Mouse (Mus musculus) embryonic stem cell, embryonic (primary cell): ENCODE measurements at regions not wholly inside any gene's neighbourhood (a gene's known extent, or its start where the extent isn't known, plus 50 kb on each side); places are given as distances from the start of the nearest gene placed in this dataset.

Experiments
- CTCF ChIA-PET, 4 experiments: fragments of 300-600 bp in 2 of 4; fragments of 350-600 bp in 2 of 4; sonication (Branson Sonifier 250); formaldehyde crosslinking; loops; one replicate each; lab custom pipeline; 2022; ENCODE audit warnings: inconsistent platforms in 2 of 4; lab: Charles Lee
- POLR2A ChIA-PET, 4 experiments: fragments of 300-600 bp in 2 of 4; fragments of 350-600 bp in 2 of 4; sonication (Branson Sonifier 250); formaldehyde crosslinking; loops; one replicate each; lab custom pipeline; 2022; ENCODE audit warnings: antibody characterized with exemption in 4 of 4, inconsistent platforms in 1 of 4; lab: Charles Lee

DNA sequence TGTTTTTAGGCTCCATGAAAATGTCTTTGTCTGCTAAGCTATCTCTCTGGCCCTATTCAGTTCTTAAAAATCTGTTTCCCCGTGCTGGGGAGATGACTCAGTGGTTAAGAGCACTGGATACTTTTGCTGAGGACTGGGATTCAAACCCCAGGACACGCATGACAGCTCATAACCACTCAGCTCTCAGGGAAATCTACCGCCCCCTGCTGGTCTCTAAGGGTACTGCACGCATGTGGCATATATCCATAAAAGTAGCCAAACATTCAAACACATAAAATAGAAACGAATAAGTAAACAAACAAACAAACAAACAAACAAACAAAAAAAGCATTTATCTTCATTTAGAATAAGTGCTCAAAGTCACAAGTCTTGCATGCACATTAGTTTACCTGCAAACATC, 289.7 kb upstream of the Kcnab2 start:
- CTCF ChIA-PET = interaction anchor here (0.5 to 2.3 kb wide), 16 partner anchors 9 to 1120 kb away, joined by 3 to 8 read pairs (median 3); no protein-coding TSS in a partner anchor
- POLR2A ChIA-PET = no interaction called here

DNA sequence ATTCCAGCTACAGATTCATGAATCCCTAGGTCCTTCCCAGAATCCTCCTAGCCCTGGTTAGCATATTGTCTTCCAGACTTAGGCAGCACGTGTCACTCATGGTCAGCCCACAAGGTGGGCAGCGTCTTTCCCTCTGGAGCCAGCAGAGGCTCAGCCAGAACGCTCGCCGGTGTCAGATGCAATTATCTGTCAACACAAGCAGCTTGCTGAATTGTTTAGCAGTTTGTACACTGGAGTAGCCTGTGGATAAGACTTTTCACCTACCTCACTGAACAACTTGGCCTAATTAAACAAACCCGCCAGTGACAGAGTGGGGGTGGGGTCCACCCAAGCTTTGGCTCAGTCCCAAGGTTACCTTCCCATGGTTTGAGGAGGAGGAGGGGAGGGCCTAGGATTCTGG, 285.4 kb upstream of the Kcnab2 start:
- POLR2A ChIA-PET = interaction anchor here in 2 of 4 experiments (0.7 to 1.6 kb wide), 8 partner anchors 8 to 382 kb away, joined by 3 to 7 read pairs (median 3); no protein-coding TSS in a partner anchor
- CTCF ChIA-PET = interaction anchor here in 1 of 4 experiments (1.3 to 2.1 kb wide), 2 partner anchors 63 to 365 kb away, joined by 3 to 8 read pairs; no protein-coding TSS in a partner anchor

DNA sequence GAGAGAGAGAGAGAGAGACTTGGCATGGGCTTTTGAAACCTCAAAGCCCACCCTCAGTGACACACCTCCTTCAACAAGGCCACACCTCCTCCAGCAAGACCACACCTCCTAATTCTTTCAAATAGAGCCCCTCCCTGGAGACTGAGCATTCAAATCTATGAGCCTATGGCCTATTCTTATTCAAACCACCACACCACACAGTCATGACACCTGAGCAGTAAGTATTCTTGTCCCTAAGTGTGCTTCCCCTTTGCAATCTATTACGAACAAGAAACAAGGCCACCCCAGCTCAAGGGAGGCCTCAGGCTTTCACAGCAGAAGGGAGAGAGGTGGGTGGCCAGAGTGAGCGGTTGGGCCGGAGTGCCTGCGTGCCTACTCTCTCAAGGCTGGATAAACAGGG, 284.9 kb upstream of the Kcnab2 start:
- CTCF ChIA-PET = interaction anchor here in 1 of 4 experiments (1.3 to 2.1 kb wide), 2 partner anchors 62 to 365 kb away, joined by 3 to 8 read pairs; no protein-coding TSS in a partner anchor
- POLR2A ChIA-PET = interaction anchor here in 2 of 4 experiments (0.7 to 1.6 kb wide), 9 partner anchors 9 to 383 kb away, joined by 3 to 7 read pairs (median 3); no protein-coding TSS in a partner anchor

DNA sequence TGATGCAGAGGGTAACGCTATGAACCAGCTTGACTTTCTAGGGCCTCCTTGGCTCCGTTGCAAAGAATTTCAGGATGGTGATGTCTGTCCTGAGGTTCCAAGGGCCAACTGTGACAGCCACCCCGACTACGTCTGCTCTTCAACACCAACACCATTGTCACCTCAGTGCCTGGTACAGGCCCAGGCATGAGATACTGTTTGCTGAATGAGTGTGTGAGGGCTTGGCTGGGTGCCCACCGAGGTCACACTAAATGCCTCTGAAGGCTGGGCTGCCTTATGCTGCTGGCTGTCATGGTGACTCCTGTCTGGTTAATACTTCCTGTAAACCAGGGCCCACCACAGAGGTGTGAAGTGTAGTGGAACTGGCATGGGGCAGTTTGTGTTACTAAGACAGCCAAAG, 279.5 kb upstream of the Kcnab2 start:
- CTCF ChIA-PET = no interaction called here

DNA sequence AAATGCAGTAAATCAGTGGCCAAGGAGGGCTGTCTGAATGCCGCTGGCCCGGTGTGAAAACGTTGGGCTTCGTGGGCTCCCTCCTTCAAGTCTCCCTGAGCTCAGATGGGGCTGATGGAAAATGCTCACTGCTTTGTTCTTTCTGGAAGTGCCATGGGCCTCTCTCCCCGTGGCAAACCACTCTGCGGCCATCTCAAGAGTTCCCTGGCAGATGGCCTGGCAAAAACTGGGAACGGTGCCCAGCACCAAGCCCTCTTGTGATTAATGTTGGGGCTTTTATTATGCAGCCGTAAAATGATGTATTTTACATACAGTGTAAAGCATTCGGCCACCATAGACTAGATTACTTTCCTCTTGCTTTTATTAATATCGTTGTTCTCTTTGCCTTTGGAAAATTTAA, 278.9 kb upstream of the Kcnab2 start:
- POLR2A ChIA-PET = no interaction called here
- CTCF ChIA-PET = interaction anchor here in 1 of 4 experiments (1.3 to 1.4 kb wide), 2 partner anchors 11 to 25 kb away, joined by 4 read pairs; no protein-coding TSS in a partner anchor

More for the DNA sequence above, 279.5 kb upstream of the Kcnab2 start:
- POLR2A ChIA-PET = no interaction called here

DNA sequence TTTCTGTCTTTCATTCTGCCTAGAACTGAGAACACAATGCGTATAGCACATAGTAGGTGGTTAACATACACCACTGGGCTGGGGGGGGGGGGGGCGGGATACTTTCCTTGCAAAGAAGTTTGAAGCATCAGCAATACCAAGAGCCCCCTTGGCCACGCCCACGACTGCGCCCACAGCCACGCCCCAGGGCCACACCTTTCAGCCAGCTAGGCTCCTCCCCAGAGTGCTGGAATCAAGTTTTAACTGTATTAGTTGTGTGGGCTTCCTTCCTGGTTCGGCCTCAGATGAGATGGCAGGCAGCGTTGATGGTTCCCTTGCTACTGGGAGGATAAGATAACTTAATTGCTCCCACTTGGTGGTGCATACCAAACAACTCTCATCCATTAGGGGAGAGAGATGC, 278.1 kb upstream of the Kcnab2 start:
- CTCF ChIA-PET = interaction anchor here in 1 of 4 experiments (1.3 to 1.4 kb wide), 2 partner anchors 12 to 24 kb away, joined by 4 read pairs; no protein-coding TSS in a partner anchor
- POLR2A ChIA-PET = interaction anchor here in 1 of 4 experiments (1.2 kb wide), 1 partner anchor 18 kb away, joined by 3 read pairs; no protein-coding TSS in a partner anchor

DNA sequence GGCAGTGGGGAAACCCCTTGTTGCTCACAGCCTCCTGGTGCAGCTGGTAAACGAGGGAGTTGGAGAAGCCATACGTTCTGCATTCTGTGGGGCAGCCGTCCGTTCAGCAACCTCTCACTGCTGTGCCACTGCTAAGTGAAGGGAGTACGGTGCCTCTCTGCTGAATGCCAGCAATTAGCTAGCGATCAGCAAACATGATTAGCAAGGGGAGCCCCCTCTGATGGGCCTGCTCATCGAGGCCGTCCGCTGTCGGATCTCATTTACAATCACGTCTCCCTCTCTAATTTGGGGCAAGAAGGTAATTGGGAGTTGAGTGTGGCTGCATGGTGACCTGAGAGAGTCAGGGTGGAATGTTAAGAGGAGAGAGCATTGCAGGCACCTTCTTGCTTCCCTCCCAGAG, 266.7 kb upstream of the Kcnab2 start:
- POLR2A ChIA-PET = interaction anchor here in 1 of 4 experiments (0.6 kb wide), 1 partner anchor 1422 kb away, joined by 3 read pairs; no protein-coding TSS in a partner anchor
- CTCF ChIA-PET = interaction anchor here in 2 of 4 experiments (0.7 to 1.3 kb wide), 4 partner anchors 11 to 1077 kb away, joined by 3 to 5 read pairs (median 3); no protein-coding TSS in a partner anchor

DNA sequence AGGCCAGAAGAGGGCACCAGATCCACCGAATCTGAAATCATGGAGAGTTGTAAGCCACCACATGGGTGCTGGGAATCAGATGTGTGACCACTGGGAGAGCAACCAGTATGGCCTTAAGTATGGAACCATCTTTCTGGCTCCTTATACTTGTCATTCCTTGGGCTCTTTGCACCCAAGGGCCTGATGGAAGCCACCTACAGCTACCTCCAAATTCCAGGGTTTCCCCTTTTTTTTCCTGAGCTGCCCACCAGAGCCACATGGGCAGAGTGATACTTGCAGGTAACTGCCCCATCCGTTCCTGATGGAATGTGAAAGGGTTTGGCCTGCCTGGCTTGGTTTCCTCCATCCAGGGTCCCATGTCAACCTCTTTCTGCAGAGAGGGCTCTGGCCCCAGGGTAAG, 255.3 kb upstream of the Kcnab2 start:
- ChIA-PET POLR2A (interaction anchor here in 1 of 4 experiments (1.2 kb wide), 1 partner anchor 377 kb away, joined by 3 read pairs; no protein-coding TSS in a partner anchor), CTCF (interaction anchor here (0.6 to 1.5 kb wide), 6 partner anchors 11 to 748 kb away, joined by 3 to 6 read pairs (median 3); partner anchors contain the start of gene Chd5 (in 1 of the 4))

DNA sequence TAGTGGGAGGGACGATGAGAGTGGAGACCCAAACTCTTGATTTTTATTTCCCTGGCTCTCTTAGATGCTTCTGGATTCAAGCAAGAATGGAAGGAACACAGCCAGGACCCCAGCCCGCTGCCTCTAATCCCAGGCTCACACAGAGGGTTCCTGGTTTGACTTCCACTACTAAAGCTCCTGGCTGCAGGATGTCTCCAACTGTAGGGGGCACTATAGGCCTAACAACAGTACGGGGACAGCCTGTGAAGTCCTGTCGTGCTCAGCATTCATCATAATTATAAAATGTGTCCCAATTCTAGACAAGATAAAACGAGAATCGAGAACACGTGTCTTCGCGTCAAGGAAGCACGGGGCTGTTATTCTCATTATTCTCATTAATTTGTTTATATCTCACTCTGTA, 254.3 kb upstream of the Kcnab2 start:
- ChIA-PET POLR2A (interaction anchor here in 1 of 4 experiments (1.2 kb wide), 1 partner anchor 378 kb away, joined by 3 read pairs; no protein-coding TSS in a partner anchor), CTCF (interaction anchor here in 3 of 4 experiments (0.6 to 1.5 kb wide), 14 partner anchors 11 to 1140 kb away, joined by 3 to 7 read pairs (median 3); no protein-coding TSS in a partner anchor)

DNA sequence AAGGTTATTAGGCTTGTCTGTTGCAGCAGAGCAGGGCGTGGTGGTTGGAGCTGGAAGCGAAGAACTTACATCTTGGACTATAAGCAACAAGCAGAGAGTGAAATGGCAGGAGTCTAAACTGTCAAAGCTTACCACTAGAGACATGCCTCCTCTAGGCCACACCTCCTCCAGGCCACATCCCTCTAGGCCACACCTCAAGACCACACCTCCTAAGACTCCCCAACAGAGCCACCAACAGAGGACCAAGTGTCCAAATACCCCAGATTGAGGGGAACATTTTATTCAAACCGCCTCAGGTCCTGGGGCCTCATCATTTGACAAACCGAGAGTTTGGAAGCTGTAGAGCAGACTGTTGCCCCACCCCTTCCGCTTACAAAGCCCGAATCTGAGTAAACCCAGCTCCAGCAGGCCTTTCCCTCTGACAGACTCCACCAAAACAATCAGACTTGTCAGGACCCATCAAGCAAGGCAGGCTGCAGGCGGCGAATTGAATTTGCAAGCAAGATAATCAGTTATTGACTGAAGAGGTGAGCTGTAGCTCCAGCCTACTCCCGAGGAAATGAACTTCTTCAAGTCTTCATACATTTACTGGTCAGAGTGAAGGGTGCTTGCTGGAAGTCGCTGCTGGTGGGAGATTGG, 253.5 kb upstream of the Kcnab2 start:
- POLR2A ChIA-PET = interaction anchor here in 1 of 4 experiments (1.2 kb wide), 1 partner anchor 31 kb away, joined by 3 read pairs; no protein-coding TSS in a partner anchor
- CTCF ChIA-PET = interaction anchor here in 3 of 4 experiments (0.5 to 1.5 kb wide), 16 partner anchors 12 to 1692 kb away, joined by 3 to 7 read pairs (median 4); no protein-coding TSS in a partner anchor

DNA sequence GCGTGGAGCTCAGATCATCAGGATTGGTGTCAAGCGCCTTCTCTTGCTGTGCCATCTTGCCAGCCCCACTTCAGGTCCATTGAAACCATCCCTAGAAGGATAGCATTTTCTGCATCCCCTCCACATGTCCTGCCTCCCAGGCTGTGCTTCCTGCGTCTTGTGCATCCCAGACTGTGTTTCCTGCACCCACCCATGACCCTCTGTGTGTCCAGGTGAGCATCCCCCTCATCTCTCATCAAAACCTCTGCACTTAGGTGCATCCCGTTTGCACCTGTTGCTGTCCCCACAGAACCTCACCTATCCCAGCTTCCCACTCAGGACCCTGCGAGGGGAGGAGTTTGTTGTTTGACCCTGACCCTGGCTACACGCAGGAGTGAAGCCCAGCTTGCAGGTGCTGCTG, 251.8 kb upstream of the Kcnab2 start:
- CTCF ChIA-PET = no interaction called here
- POLR2A ChIA-PET = no interaction called here

DNA sequence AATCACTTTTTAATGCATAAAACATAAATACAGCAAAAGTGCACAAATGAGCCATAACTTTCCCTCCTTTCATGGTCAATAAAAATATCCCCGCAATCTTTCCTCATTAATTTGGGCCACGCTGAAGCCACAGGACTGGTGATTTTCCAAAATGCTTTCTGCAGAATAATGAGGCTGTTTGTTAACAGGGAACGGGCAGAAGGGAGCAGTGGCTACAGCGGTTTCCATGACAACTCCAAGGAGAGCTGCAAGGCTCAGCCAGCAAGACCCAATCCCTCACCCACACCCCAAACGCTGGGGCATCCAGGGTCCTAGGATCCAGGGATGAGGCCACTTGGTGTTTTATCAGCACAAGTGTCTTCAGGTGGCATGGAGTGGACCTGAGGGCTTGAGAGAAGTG, 248.2 kb upstream of the Kcnab2 start:
- POLR2A ChIA-PET = no interaction called here
- CTCF ChIA-PET = interaction anchor here in 1 of 4 experiments (0.6 kb wide), 1 partner anchor 738 kb away, joined by 7 read pairs; no protein-coding TSS in a partner anchor

DNA sequence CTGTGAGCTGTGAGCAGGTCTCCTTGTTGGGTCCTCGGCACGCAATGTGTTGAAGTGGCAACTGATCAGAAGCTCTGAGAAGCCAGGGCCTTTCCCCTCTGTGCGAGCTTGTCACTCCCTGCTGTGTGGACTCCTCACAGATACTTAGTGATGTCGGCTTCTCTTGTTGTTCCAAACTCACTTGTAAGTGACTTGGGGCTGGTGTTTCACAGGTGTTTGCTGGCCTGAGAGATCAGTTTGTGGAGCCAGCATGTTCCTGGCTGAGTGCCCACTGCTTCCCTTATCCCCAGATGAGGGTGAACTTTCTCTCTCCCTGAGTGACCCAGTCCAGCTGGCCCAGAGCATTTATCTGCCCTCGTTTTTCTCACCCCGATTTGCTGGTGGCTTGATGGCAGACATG, 247.8 kb upstream of the Kcnab2 start:
- CTCF ChIA-PET = interaction anchor here in 2 of 4 experiments (0.5 to 0.6 kb wide), 2 partner anchors 46 to 739 kb away, joined by 7 to 12 read pairs; no protein-coding TSS in a partner anchor
- POLR2A ChIA-PET = no interaction called here

DNA sequence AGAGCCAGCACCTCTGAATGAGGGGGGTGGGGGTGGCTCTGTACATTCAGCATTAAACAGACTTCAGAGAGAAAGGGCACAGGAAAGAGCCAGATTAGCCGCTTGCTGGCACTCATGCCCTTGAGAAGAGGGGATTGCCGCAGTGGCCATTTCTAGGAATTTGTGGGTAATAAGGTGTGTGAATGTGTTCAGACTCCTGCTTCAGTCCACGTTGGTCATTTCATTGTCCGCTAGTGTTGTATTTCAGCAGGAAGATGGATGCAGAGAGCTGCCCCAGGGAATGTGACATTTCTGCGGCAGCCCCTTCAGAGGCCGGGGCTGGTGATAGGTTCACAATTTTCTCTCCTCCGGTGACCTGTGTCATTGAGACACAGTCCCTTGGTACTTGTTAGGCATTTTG, 247.1 kb upstream of the Kcnab2 start:
- POLR2A ChIA-PET = no interaction called here
- CTCF ChIA-PET = interaction anchor here in 1 of 4 experiments (0.5 kb wide), 1 partner anchor 47 kb away, joined by 12 read pairs; no protein-coding TSS in a partner anchor

DNA sequence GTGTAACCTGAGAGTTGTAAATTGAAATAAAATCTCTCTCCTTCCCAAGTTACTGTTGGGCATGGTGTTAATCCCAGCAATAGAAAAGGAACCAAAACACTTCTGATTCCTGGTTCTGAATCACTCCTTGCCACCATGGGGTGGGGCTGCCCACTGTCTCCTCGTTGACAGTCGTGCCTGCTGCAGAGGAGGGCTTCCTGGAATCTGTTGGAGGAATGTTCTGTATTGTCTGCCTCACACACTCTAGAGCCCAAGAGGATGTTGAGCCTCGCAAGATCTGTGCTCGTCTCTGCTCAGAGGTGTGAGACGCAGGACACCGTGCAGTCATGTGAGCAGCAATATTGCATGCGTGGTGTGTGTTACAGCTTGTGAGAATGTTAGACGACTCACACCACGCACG, 246.4 kb upstream of the Kcnab2 start:
- ChIA-PET POLR2A (no interaction called here), CTCF (interaction anchor here in 1 of 4 experiments (0.5 kb wide), 1 partner anchor 10 kb away, joined by 4 read pairs; no protein-coding TSS in a partner anchor)

DNA sequence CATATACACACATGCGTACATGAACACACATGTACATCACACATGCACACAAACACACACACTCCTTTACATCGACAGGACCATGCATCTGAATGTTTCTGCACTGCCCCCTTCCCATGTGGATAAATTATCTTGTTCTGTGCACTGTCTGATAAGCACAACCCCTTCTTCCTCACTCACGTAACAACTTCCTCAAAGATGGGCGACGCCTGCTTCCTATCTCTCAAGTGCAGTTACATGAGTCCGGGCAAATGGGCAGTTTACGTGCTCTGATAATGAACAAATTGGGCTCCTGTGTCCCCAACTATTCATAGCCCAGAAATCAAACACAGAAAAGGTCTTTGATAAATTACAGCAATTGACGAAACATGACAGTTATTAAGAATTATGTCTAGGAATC, 242.9 kb upstream of the Kcnab2 start:
- ChIA-PET CTCF (no interaction called here), POLR2A (no interaction called here)

DNA sequence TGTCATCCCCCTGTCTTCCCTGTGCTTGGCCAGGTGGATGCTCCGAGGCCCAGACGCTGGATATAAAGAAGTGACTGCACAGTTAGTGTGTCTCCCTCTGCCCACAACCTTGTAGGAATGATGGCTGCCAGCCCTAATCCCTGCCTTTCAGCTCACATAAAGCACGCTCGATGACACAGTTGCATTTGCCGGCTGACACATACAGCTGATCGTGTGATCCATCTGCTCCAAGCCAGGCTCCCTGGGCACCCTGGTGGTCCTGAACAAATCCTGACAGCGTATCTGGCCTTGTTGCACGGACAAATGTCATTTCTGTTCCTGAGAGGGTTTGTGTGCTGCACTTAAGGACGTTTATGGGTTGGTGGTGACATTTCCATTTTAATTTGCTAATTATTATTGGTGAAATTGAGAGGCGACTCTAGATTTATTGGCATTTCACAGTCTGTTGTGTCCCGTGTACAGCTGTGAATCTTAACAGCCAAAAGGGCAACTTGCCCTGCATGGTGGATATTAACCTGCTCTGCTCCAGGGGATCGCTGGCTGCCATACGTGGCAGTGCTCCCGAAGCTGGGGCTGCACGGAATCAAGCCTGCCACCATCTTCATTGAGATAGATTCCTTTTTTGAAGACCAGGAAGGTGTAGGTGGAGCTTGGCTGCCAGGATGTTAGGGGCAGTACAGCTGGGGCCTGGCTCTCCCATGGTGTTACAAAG, 241.9 kb upstream of the Kcnab2 start:
- ChIA-PET POLR2A (no interaction called here), CTCF (no interaction called here)

DNA sequence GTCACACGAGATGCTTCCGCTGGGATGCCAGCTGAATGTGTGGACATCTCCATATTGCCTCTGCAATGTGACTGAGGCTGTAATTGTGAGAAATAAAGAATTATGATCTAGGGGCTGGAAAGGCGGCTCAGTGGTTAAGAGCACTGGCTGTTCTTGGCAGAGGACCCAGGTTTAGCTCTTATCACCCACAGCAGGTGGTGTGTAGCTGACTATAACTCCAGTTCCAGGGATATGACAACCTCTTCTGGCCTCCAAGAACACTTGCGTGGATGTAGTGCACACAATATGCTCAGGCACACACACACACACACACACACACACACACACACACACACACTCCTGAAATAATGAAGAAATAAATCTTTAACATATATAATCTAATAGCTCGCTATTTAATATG, 232.7 kb upstream of the Kcnab2 start:
- ChIA-PET POLR2A (no interaction called here), CTCF (interaction anchor here in 2 of 4 experiments (0.7 to 2.2 kb wide), 2 partner anchors 10 to 309 kb away, joined by 3 to 15 read pairs; no protein-coding TSS in a partner anchor)
